Mouse (Mus musculus) frontal cortex, postnatal 36 days (tissue): ENCODE data around the gene Park7.
"Not testable (repeated sequence)": the region's sequence is repeated elsewhere in the genome, so short reads cannot be mapped to it uniquely, and the experiment has no call there.

Source experiments
- DNase-seq, 2 experiments: peaks; one replicate each; pipeline ENCODE4 v3.0.0; 2022; ENCODE audit warnings: low spot score in 2 of 2

Park7 gene

DNA sequence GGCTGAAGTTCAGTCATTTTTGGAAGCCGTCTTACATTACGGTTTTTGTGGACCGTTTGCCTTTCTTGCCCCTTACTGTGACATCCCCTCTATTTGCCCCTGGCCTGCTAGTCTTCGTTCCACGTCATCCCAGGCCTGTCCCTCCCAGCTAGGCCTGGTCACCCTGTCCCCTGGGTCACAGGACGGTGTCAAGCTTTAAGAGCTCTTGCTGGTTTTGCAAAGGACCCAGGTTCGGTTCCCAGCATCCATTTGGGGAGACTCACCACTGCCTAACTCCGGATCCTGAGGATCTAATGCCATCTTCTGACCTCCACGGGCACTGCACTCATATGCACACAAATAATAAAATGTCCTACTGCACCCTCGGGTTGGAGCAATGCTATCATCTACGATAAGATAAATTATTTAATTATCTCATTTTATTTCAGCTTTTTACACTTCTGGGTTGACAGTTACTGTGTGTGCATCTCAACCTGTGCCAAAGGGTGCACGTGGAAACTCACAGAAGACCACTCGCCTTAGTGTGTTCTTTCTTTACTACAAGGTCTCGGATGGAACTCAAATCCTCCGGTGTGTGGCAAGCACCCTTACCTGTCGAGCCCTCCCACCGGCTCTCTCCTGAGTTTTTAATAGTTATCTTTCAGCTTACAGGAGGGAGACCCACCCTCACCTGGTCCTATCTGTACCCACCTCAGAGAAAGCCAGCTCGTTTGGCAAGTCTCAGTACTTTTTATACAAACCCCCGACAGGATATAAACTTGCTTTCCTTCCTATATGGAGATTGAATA lies 3.9 kb downstream of the Park7 start:
- no peak for DNase-seq

- peak; percentile 97 to 99 for DNase-seq
Observed at GRCm38 (mm10) chr4:150909451-150910156, 4.6 kb downstream of the Park7 start.

- not testable (repeated sequence) for DNase-seq
Observed at GRCm38 (mm10) chr4:150908512-150908911, 5.7 kb downstream of the Park7 start.

GRCm38 (mm10) chr4:150907099-150907498 lies 7.1 kb downstream of the Park7 start:
- no peak for DNase-seq

DNA sequence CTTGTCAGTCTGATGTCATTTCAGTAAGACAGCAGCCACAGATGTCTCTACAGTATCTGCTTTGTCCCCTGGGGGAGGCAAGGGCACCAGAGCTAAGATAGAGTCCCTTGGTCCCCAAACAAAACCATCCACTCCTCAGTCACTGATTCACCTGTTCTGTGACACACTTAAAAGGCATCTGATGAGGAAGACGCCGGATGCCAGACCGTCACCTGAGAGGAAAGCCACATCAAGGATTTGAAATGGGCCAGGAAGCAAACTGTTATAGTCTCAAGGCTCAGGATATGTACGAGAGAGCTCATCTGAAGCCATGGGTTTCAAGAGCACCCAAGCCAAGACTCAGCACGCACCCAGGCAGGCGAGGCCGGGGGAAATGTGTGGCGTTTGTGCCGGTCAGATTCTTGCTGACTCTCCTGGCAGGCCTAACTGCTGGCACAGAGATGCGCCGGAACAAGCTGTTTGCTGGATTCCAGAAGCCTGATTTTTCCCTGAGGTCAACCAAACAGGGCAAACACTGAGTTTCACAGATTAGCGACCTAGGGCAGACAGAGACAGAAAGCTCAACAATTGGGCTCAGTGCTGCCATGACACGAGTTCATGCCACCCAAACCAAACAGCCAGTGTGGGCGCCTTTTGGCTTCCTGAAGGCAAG lies 11.0 kb downstream of the Park7 start:
- DNase-seq = no peak

DNA sequence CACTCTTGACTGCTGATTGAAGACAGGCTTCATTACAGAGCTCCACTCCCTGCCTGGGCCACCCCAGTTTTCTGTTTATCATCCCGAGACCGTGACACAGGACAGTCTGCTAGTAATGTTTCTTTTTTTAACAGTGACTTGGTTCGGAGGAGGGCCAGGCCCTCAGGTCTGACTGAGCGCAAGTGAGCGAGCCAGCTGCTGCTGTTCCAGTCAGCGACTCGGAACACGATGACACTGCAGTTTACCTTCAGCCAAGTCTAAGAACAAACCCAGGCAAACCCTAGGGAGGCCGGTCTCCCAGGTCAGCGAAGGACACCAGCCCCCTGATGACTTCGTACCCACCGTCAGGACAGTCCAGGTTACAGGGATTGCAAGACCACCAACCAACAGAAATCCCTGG lies 12.2 kb downstream of the Park7 start:
- no peak for DNase-seq

DNA sequence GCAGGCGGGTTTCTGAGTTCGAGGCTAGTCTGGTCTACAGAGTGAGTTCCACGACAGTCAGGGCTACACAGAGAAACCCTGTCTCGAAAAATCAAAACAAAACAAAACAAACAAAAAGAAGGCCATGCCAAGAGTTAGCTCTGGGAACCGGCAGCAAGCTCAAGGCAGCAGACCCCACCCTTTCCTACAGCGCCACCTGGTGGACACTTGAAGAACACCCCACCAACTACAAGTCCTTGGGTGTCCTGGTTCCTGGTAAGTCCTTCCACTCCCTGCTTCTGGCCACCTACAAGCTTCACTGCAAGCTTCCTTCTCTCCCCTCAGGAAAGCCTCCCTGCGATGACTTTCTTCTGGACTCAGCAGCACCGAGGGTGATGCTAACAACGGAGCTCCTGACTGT lies 12.6 kb downstream of the Park7 start:
- peak; percentile 72 to 76 for DNase-seq

GRCm38 (mm10) chr4:150900486-150900885 lies 13.8 kb downstream of the Park7 start:
- DNase-seq = no peak

DNA sequence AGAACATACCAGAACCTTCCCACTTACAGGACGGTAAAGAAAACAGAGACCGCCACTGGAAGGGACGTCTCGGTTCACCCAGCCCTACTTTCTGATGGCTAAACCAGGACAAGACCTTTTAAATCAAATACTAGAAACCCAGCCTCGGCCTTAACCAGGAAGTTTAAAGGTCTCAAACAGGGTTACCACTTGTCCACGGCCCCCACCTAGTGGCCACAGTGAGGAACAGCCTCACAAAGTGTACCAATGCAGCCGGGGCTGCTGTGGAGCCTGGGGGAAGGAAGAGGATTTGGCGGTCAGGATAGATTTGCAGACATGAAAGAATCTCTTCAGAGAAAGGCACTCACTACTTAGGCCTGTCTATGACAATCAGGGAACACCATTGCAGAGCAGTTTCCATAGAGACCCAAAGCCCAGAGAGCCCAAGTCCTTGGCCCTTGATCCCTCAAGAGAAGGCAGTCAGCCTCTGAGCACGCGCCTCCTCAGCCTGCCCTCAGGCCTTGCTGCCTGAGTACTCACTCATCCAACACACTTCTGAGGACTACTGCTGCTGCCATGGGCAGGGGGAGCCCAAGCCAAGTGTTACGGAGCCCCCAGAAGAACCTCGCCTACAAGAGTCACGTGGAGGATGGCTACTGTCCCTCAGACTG lies 15.4 kb downstream of the Park7 start:
- peak; percentile 46 to 60 for DNase-seq

DNA sequence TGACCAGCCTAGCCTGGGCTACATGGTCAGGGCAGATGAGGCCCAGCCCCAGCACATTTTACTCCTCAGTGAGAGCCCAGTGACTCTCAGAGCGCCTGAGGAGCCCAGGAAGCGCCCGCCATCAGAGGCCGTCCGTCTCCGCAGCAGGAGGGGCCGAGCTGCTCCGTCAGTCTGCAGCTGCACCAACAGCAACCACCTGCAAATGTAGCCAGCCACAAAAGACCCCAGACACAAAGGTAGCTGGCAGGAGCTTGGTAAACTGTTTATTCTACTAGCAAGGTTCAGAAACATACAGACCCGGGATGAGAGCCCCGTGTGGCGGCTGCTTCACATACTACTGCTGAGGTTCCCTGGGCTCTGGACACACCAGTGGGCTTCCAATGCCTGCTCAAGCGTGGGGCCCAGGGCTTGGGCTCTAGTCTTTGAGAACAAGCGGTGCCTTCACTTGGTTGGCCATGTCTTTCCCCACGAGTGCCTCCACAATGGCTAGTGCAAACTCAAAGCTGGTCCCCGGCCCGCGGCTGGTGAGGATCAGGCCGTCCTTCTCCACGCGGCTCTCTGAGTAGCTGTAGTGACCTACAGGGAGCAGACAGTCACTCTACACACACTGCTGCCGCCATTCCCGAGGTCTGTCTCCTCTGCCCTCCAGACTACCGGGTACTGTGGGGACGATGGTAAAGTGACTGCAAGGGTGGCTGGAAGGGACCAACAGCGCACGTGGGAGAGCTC lies 17.2 kb downstream of the Park7 start:
- DNase-seq = no peak

- DNase-seq = no peak
Observed at GRCm38 (mm10) chr4:150894718-150895501, 19.3 kb downstream of the Park7 start.

- no peak for DNase-seq
Observed at GRCm38 (mm10) chr4:150891308-150891707, 22.9 kb downstream of the Park7 start.

DNA sequence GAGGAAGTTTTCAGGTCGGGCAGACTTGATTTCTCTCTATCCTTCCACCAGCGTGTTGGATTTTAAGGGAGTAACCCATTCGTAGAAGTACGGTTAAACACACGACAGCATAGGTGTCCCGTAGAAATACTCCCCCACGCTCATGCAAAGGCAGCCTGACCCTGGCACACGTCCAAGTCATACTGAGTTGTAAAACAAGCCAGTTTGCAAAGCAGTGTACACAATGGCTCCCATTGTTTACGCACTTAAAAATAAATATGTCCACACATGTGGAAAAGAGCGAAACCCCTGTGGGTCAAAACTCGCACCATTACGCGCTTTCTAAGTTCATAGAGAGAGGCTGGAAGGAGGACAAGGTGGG lies 24.3 kb downstream of the Park7 start:
- no peak for DNase-seq

GRCm38 (mm10) chr4:150889273-150889954 lies 24.8 kb downstream of the Park7 start:
- DNase-seq = no peak

- DNase-seq = no peak
Observed at GRCm38 (mm10) chr4:150888492-150888891, 25.7 kb downstream of the Park7 start.

DNA sequence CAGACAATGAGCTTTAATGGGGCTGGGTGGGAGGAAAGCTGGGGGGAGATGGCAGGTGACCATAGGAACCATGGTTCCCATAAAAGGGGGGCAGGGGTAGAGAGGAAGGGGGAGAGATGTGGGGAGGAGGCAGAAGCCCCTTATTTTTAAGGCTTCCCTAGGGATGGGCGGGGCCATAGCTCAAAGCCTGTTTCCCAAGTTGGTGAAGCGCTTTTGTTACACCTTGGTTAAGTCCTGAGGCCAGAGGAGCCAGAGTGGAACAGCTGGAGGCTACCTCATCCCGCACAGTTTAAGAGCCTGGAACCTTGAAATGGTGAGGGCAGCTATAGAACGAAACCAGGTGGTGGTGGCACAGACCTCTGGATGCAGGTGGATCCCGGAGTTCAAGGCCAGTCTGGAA lies 26.3 kb downstream of the Park7 start:
- DNase-seq = no peak

DNA sequence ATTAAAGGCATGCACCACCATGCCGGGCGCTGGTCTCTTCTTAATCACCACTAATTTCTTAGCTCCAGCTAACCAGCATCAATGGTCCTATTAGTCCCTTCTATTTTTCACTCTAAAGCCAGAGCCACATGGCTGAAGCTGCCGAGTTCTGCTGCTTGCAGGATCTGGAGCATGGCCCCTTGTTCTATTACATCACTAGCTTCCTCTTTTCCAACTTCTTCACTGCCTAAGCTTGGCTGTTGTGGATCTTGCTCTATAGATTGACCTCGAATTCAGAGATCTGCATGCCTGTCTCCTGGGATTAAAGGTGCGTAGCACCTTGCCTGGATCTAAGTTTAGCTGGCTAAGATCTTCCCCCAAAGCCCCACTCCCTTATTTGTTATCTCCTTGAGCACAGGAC lies 31.6 kb downstream of the Park7 start:
- DNase-seq = no peak

GRCm38 (mm10) chr4:150880364-150880763 lies 33.9 kb downstream of the Park7 start:
- DNase-seq = no peak

DNA sequence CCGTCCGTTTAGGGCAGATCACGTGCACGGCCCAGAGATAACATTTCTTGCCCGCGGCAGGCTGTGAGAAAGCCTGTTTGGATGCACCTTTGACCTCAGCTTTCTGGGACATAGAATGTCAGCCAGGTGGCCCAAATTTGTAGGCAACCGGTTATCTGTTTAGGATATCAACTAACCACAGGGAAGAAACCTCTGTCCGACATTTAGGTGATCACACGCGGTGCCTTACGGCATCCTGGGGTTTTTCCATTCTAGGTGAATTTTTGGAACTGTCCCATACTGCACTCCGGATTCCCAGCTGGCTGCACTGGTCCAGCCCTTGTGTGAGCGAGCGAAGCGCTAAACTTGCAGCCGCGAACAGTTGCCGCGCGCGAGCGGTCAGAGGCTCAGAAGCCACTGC lies 34.6 kb downstream of the Park7 start:
- DNase-seq = no peak

DNA sequence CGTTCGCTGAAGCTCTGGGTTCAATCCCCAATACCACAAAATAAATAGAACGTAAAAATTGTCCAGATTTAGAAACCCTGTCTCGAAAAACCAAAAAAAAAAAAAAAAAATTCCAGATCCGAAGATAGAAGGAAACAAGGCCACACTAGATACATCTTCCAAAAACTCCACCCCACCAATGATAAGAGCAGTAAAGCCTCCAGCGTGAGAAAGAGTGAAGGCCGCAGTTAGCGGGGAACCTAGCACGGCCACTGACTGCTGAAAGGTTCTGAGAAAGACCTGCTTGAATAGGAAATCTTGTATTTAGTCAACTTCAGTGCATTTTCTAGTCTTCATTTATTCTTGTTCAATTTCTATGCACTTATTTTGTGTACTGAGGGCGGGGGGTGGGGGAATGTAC lies 38.8 kb downstream of the Park7 start:
- DNase-seq = no peak
